Mouse (Mus musculus) lung, postnatal 10 days (tissue): ENCODE measurements around the gene Txk.

Experiments
- DNase-seq: peaks from one replicate; pipeline ENCODE4 v3.0.0; 2021

The Txk gene

DNA sequence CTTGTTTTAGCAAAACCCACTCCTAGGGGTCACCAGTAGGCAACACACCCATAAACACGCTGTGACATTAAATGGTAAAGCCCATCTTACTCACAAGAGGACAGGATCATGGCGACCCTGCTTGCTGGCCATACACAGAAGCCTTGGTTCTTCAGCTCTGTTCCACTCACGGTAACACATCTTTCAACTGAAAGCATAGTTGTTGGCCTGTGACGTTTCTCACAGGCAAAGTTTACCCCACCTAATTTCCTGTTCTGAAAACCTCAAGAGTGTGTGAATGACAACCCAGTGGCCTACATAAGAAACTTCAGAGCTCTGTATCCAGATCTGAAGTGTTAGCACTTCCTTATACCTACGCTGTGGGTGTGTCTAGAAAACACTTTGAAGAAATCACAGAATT is at the start of gene Txk:
Gene Txk, minus strand, starts transcription at position 193 of the 400 bp plus-strand sequence.
- DNase-seq, result no peak

DNA sequence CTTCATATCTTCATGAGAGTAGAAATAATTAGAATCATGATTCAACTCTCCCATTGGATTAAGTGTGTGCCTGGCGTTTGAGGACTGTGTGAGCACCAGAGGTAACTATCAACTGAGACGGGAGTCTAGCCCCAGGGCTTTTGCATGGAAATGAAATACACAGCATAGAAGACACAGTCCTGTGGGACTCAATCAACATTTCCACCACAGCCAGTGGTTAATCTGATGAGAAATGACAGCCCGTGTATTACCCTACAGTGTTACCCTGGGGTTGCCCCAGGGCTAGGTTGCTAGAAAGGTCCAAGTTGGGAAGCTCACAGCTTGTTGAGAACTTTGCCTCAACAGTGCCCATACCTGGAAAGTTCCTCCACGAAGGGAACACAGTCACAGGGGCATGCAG is 46.0 kb upstream of the Txk start:
- DNase-seq, result no peak

DNA sequence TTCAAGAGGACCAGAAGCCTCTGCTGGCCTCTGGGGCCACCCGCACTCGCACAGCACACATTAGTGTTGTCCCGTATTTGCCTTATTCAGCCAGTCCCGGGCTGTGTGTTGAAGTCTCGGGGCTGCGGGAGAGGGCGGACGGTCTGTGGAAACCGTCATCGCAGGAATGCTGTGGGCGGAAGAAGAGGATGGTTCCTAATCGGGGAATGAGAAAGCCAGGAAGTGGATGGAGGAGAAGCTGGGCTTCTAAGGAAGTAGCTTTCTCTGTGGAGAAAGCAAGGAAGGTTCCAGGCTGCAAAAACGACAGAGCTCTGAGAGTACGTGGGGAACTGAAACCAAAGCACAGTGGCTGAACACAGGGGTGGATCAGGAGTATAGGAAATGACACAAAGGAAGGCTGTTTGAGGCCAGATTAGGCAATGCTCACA is 43.6 kb upstream of the Txk start:
- DNase-seq, result peak; percentile 65

DNA sequence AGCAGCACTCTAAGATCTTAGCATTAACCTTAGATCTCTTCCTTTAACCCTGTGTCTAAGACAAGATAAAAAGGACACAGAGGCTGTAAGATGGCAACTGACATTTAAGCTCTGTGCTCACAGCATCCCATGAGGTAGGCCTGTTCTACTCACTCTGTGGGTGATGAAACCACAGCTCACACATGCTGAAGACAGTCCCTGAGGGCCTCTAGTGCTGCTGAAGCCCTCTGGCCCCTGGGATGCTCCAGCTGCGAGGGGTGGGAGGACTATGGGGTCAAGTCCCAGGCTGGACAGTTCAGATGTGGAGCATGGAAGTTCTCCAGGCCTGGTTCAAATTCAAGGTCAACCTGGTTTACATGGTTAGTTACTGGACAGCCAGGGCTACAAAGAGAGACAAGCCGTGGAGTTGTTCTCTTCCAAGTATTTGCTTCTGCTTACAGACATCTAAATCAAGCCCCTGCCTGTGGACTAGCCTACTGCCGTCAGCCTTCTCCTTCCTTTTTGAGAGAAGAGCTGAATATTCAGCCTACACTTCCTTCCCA is 40.8 kb upstream of the Txk start:
- no peak for DNase-seq

DNA sequence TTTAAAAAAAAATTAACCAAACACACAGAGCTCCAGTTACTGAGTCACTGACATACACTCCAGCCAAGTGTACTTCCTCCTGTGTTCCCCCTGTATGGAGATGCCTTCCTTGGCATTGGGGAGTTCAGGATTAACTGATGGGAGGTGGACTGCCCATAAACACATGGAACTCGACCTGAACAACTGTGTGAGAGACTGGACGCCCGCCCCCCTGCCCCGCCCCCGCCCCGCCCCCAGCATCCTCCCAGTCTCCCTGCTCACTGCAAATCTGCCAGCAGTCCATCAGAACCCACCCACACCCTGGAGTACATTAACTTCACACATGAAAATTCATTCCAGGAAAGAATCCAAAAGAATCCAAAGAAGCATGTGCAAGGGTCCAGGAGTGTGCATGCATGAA is 39.2 kb upstream of the Txk start:
- no peak for DNase-seq

DNA sequence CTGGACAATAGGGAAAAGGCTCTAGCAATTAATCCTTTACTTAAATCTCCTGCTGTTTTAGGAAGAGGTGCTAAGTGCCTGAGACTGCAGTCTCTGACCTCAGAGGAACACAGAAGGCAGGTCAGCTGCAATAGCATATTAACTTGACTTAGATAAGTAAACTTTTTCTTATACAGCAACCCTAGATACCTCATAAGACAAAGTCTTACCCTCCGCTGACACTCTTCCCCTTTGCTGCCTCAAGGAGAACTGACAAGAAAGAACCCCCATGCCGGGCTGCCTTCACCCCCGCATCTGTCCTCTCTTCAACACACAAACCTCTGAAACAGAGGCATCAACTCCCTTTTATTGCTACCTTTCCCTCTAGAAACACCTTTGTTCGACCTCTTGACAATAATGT is 38.8 kb upstream of the Txk start:
- no peak for DNase-seq

DNA sequence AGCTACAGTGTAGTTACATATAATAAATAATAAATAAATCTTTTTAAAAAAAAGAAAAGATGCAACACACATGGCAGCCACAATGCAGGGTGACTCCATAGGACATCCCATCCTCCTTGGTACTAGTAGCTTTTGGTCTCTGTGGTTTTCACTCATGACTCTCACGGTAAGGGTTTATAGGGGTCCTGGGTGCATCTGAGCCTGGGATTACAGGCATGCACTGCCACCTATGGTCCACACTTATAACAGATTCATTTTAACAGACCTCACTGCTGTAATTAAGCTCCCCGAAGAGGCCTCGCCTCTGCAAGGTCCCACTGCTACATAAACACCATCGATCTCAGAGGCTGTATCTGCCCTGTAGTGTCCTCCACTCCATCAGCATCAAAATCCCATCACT is 32.9 kb upstream of the Txk start:
- DNase-seq, result no peak

DNA sequence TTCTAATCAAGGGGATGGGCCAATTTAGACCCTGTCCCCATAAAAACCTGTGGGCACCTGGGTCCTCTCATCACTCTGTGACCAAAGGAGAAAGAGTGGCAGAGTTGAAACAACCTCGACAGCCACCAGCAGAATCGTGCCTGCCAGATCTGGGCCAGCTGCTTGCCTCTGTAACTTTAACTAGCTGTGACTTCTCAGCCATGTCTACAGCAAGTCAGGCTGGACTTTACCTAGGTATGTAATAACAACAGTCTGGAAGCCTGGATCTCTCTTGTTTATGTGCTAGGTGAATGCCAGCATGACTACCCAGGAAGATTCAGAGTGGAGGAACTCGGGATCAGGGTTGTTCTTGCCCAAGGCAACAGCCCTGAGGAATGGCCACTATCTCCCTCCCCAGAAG is 32.1 kb upstream of the Txk start:
- DNase-seq, result no peak

DNA sequence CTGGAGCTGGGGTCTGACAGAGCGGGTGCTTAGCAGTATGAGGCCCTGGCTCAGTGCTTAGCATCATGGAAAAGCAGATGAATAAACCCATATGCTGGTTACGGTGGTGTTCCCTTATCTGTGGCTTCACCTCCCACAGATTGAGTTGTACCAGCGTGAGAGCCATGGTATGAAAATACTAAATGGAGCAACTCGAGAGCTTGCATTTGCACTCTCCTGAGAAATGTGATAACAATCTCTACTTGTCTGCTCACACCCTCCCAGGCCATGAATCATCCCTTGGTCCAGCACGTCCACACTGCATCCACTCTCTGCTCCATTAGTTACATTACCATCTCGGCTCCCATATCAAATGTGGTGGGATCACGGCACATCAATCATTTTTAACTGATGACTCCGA is 31.4 kb upstream of the Txk start:
- no peak for DNase-seq

DNA sequence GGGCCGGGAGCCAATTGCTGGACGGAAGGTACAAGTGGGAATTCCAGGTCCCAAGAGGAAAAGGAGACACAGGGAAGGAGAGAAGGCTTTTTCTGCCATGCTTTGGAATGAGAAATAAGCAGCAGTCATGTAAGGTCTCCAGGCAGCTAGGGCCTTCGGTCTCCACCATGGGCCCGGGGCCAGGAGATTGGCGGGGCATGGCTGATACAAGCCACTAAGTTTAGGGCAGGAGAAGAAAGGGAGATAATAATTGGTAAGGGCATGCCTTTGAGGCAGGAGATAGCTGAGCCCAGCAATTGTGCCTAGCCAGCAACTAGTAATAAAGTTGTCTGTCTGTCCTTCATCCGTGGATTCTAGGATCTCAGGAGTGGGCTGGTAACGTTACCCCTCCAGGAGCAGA is 30.5 kb upstream of the Txk start:
- no peak for DNase-seq

DNA sequence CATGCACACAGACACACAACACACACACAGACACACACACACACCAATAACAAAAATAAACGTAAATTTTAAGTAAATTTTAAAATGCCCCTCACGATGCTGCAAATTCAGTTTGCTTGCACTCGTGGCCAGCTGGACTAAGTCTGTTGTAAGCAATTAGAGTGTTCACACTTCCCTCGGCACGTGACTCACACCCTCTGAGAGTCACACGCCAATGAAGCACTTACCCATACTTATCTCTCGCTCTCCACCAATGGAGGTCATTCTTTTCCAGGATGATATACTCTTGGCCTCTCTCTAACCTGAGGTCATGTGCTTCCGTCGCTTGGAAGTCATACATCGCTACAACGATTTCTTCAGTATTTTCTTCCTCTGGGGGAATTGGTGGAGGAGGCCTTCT is 29.2 kb upstream of the Txk start:
- no peak for DNase-seq

DNA sequence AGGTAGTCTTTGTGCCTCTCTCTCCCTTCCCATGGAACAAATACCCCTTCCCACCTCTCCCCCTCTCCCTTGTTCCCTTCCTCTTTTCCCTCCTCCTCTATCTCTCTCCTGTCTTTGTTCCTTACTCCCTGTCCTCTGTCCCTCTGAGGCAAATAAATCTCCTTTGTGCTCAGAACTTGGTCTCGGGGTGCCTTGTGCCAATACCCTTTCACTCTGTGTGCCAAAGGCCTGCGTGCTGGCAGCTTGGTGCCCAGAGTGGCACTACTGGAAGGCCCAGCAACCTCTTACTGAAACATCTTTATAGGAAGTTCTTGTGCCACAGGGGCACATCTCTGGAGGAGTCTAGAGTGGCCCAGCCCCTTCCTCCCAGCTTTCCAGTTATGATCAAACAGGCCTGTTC is 24.0 kb upstream of the Txk start:
- no peak for DNase-seq

DNA sequence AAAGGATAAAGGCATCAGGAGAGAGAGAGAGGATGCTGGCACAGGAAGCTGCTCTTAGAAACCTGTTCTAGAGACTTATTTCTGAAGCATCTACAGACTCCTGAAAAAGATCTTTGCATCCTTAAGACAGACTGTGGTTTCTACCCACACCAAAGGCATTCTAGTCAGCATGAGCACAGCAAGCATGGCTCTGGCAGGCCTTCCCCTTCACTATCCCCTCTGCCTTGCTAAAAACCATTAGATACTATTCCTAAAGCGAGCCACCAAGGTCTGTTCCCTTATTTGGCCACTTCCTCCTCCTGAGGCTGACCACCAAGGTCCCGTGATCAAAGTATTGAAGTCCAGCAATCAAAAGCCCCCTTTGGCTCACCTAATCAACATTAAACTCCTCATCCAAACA is 23.6 kb upstream of the Txk start:
- DNase-seq, result no peak

DNA sequence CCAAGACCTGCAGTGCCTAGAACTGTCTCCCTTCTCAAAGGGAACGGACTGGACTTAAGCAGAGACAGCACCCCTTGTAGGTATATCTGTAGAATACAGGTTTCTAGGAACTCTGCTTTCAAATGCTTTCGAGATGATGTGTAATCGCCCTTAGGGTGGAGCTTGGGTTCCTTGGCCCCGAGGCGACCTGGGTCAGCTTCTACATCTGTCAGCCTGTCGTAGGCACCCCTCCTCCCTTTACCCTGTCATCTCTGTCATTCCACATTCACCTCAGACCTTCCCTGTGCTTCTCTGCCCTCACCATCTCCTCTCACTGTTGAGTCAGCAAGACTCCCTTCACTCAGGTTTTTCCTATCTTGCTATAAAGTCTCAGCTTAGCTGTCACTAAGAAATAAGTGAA is 17.3 kb upstream of the Txk start:
- DNase-seq, result no peak

DNA sequence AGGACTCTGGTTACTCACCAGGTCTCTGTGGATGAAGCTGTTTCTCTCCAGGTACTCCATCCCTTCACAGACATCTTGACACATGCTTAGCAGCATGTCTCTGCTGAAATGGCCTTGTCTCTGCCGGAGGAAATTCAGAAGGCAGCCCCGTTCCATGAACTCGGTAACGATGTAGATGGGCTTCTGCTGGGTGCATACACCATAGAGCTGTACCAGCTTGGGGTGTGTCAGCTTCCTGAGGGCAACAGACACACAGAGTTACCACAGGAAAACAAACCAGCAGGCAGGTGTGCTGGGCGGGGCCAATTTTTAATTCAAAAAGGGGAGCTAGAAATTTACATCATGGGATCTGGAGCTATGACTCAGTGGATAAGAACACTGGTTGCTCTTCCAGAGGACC is 11.0 kb upstream of the Txk start:
- DNase-seq, result no peak

DNA sequence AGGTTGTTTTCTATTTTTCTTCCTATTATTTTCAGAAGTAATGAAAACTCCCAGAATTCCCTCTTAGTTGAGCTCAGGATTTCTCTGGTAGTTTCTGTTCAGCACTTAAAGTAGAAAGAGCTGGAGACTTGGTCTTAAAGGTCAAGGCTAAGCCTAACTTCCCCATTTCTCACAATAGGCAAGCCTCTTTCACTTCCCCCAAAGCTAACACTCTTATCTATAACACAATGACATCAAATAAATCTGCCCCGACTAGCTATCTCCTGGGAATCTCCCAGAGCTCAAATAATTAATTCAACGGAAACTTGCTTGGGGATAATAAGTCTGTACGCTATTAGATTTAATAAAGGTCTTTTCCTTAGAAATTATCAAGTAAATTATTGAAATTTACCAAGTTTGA is 10.4 kb upstream of the Txk start:
- no peak for DNase-seq

DNA sequence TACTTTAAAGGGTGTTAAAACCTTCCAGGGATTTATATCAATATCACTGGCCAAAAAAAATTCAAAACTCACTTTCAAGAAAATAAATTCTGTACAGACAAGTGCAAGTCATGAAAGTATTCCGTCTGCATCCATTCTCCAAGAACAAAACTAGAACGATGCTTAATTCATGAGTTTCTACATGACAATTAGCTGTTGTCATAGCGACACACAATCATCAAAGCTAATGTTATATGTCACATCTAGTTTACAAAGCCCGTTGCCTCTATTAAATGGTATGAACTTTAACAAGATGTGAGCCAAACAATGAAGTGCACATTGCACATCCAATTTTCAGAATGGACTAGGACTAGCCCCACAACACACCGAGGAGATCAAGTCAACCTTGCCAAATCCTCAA is 9.2 kb upstream of the Txk start:
- no peak for DNase-seq

DNA sequence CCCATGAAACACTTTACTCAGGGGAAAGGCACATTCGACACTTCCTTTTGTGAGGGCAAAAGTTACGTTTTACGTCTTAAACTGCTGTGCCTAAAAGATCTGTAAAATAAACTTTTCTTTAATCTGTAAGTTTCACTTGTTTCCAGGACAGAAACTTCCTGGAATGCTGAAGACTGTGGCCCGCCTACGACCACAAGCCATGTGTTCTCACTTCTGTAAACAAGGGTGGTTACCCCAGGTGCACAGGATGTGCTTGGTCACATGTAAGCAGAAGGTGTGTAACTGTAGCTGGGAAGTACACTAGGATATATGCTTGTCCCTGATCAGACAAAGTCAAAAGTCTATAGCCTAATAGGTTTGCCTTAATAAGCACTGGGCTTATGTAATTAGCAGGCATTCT is 8.7 kb upstream of the Txk start:
- no peak for DNase-seq

DNA sequence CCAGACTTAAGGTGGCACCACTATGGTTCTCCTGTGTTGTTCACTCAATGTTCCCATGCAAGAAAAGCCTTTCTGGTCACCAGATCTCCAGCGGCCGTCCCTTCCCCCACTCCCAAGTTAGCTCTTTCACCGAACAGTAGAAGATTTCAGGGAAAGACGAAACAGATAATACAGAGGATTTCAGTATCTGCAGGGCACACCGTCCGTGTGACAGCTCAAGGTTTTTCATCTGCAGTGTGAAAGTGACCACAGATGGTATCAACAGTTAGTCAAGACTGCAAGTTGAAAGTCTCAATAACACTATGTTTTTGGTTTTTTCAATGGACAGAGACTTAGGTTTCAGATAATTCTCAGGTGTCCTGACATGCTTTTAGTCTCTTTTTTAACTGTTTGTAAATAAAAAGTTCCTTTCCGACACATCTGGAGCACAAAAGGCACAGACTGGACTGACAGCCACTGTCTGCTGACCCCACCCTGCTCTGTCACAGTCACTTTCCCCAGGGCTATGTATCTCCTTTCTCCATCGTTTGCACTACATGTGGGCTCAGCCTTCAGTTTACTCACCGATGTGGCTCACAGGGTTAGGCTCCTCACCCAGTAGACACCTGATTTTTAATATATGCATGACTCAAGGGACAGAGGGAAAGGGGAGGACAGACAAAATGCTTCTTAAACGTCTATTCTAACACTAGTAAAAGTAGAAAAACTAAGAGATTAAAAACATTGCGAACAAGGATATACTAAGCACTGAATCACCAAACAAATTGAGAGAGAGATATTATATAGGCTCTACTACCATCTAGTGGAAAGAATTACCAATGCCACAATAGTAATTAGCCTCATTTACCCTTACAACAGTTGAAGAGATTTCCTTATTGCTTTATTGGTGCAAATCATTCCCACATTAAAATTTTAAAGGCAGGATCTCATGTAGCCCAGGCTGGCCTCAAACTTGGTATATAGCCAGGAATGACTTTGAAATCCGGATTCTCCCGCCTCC is 6.6 kb upstream of the Txk start:
- DNase-seq, result no peak

DNA sequence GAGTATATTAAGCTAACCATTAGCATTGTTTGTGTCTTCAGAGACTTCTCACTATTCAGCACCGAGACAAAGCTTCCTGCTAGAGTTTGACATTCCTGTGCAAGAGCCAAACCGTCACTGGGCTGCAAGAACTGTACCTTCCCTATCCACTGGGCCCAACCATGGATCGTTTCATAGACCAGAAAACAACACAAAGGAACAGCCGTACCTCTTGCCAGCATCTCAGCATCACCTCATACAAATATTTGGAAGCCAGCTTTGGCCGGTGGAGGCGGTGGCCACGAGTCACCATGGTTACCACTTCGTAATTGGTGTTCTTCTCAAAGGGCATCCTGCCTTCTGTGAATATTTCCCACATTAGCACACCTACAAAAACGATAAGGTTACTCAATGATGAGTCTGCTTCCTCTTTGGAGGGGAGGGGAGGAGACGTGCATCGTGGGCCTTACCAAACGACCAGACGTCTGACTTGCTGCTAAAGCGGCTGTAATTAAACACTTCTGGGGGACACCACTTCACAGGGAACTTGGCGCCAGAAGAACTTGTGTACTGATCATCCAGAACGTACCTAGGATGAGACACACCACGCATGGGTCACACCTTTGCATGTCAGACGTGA is 4.7 kb upstream of the Txk start:
- peak; percentile 21 for DNase-seq

DNA sequence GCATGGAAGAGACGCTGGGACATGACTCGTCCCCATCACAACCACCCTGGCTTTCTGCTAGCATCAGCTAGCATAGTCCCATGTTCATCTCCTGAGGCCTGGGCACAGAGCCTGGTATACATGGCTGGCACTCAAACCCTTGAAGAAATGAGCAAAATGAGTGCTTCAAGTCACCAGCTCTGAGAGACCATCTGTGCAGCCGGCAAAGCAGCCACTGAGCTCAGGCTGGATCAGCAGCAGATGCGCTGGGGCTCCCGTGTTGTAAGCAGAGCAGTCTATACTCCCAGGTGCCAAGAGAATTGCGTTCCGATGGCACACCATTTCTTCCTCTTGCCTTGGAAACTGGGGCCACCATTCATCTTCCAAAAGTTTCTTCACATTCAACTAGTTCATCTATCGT is 3.4 kb upstream of the Txk start:
- DNase-seq, result no peak

DNA sequence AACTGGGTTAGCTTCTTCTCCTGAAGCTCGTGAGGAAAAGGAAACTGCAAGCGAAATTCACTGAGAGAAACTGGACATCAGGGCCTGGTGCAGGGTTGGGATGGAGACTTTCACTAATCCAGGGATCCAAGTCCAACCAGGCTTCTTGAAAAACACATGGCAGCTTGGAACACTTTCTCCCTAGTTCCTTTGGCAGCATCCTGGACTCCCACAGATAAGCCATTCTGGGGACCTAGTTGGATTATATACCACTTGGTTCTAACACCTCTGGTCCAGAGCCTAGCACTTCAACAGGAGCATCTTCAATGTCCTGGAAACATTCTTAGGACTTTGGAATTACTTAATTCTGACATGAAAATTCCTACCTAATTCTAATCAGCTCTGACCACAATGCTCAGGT is 2.5 kb upstream of the Txk start:
- no peak for DNase-seq

DNA sequence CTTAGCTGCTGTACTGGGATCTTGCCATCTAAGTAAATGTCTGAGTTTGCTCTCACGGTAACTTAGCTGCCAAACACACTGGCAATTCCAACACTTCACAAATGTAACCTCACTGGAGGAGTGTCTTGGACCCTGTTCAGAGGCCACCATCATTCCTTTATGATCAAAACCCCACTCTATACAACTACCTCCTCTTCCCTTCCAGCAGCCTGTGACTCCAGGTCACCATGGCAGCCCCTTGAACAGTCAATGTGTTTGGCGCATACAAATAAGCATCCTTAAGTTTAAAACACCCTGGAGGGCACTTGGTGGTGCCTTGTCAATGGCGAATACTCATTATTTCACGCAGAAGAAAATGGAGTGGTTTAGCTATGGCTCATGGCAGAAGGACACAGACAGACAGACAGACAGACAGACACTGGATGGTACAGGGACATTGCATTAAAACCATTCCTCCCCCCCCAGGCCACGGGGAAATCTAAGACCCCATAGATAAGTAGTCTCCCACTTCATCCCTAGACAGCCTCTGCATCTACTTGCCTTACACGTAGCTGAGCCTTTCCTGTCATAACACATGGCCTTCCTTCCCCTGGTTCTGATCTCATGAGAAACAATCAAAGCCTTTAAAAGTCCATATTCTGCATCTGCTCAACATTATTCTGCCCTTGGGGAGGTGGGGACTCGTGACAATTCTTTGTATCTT is 1.4 kb downstream of the Txk start:
- no peak for DNase-seq

DNA sequence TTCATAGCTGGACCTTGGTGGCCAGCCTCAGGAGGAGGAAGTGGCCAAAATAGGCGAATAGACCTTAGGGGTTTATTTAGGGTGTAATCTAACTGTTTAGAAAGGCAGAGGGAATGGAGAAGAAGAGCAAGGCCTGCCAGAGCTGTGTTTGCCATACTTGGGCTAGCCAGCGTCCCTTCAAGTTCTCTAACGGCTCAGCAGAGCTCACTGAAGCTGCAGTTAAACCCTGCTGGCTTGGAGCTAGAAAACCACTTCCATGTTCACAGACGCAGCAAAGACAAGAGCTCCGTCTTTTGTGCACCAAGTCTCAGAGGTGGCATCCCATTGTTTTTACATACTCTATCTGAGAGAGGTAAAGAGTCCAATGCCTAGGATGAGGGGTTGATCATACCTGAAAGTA is 2.4 kb downstream of the Txk start:
- DNase-seq, result no peak
